Mouse (Mus musculus): ENCODE data around the gene Aco1.

Aco1 gene

GRCm38 (mm10) chr4:40156582-40157499, 14.0 kb downstream of the Aco1 start:
- in situ Hi-C loops (cut with MboI, MseI), result no loop called here

- in situ Hi-C loops (cut with MboI, MseI), result no loop called here
These were observed 14.8 kb downstream of the Aco1 start for GRCm38 (mm10) chr4:40157500-40158223.

GRCm38 (mm10) chr4:40158224-40158540, 15.3 kb downstream of the Aco1 start:
- in situ Hi-C loops (cut with MboI, MseI), result no loop called here

- in situ Hi-C loops (cut with MboI, MseI), result no loop called here
These were observed 17.9 kb downstream of the Aco1 start for GRCm38 (mm10) chr4:40160591-40161434.

GRCm38 (mm10) chr4:40163646-40164045, 20.8 kb downstream of the Aco1 start:
- in situ Hi-C loops (cut with MboI, MseI), result no loop called here

GRCm38 (mm10) chr4:40171477-40171876, 28.6 kb downstream of the Aco1 start:
- in situ Hi-C loops (cut with MboI, MseI), result no loop called here

- in situ Hi-C loops (cut with MboI, MseI), result no loop called here
These were observed 29.5 kb downstream of the Aco1 start for GRCm38 (mm10) chr4:40172336-40172735.

- in situ Hi-C loops (cut with MboI, MseI), result no loop called here
These were observed 31.4 kb downstream of the Aco1 start for GRCm38 (mm10) chr4:40174321-40174720.

GRCm38 (mm10) chr4:40178584-40178983, 35.7 kb downstream of the Aco1 start:
- in situ Hi-C loops (cut with MboI, MseI), result no loop called here

GRCm38 (mm10) chr4:40180046-40180445, 37.2 kb downstream of the Aco1 start:
- in situ Hi-C loops (cut with MboI, MseI), result loop anchor here (10.0 kb wide), 1 partner anchor 1065 kb away; no protein-coding TSS in a partner anchor

GRCm38 (mm10) chr4:40181681-40182080, 38.8 kb downstream of the Aco1 start:
- in situ Hi-C loops (cut with MboI, MseI), result loop anchor here (10.0 kb wide), 1 partner anchor 1067 kb away; no protein-coding TSS in a partner anchor

GRCm38 (mm10) chr4:40182651-40183320, 39.9 kb downstream of the Aco1 start:
- in situ Hi-C loops (cut with MboI, MseI), result loop anchor here (10.0 kb wide), 1 partner anchor 1068 kb away; no protein-coding TSS in a partner anchor

- in situ Hi-C loops (cut with MboI, MseI), result loop anchor here (10.0 kb wide), 1 partner anchor 1069 kb away; no protein-coding TSS in a partner anchor
These were observed 40.9 kb downstream of the Aco1 start for GRCm38 (mm10) chr4:40183781-40184180.

- in situ Hi-C loops (cut with MboI, MseI), result loop anchor here (10.0 kb wide), 1 partner anchor 1070 kb away; no protein-coding TSS in a partner anchor
These were observed 41.6 kb downstream of the Aco1 start for GRCm38 (mm10) chr4:40184470-40184869.

GRCm38 (mm10) chr4:40187956-40188355, 45.1 kb downstream of the Aco1 start:
- in situ Hi-C loops (cut with MboI, MseI), result loop anchor here (10.0 kb wide), 1 partner anchor 1073 kb away; no protein-coding TSS in a partner anchor

- in situ Hi-C loops (cut with MboI, MseI), result no loop called here
These were observed 49.4 kb downstream of the Aco1 start for GRCm38 (mm10) chr4:40192246-40192645.

- in situ Hi-C loops (cut with MboI, MseI), result no loop called here
These were observed 50.6 kb downstream of the Aco1 start for GRCm38 (mm10) chr4:40193461-40193860.

GRCm38 (mm10) chr4:40195336-40195735, 52.5 kb downstream of the Aco1 start:
- in situ Hi-C loops (cut with MboI, MseI), result no loop called here

- in situ Hi-C loops (cut with MboI, MseI), result no loop called here
These were observed 59.3 kb downstream of the Aco1 start for GRCm38 (mm10) chr4:40202205-40202604.

- in situ Hi-C loops (cut with MboI, MseI), result no loop called here
These were observed 61.5 kb downstream of the Aco1 start for GRCm38 (mm10) chr4:40204374-40204773.

All from T-helper 1 cell (primary cell).